Mouse (Mus musculus) common myeloid progenitor, adult 5-6 weeks (primary cell): Measurements from ENCODE around the gene Defb45. TPM values are rescaled to one million over a fixed set of nuclear protein-coding genes. Genes with fewer than 3 reads are reported as not detected.
A peak's percentile ranks its signal among the peaks of the same experiment; 100 is the strongest.

Experiments used
- ATAC-seq: replicated peaks from 2 replicates; pipeline ENCODE4 v1.8.0; 2016; ENCODE audit warnings: low read depth, mild to moderate bottlenecking, moderate TSS enrichment, inconsistent platforms; ENCODE audit not compliant: poor library complexity, severe bottlenecking
- total RNA-seq: library from RNA; stranded (forward); fragments of 200-1000, 187-1606 nt; gene quantifications from 2 replicates; pipeline ENCODE4 v1.2.3, GENCODE M21; 2017

Gene Defb45
- total RNA-seq, 1 experiment from 2014 or later, result not detected

DNA sequence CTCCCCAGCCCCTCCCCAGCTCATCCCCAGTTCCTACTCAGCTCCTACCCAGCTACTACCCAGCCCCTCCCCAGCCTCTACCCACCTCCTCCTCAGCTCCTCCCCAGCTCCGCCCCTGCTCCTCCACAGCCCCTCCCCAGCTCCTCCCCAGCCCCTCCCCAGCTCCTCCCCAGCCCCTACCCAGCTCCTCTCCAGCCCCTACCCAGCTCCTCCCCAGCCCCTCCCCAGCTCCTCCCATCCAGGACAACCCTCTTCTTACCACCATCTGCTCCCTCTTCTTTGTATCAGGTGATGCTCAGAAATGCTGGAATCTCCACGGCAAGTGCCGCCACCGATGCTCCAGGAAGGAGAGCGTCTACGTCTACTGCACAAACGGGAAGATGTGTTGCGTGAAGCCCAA, 13.0 kb upstream of the Defb45 start:
- no peak for ATAC-seq

DNA sequence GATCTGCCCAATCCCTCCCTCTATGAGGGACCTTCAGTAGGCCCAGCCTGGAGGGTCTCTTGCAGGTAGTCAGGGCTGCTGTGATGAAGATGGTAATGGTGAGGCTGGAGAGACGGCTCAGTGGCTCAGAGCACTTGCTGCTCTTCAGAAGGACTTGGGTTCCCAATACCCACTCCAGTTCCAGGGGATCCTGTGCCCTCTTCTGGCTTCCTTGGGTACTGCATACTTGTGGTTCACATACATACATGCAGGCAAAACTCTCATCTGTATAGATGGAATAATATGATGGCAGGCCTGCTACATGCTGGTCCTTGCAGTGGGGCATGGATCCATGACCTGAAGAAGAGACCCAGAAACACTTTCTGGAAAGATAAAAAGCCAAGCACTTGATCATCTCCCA, 9.5 kb upstream of the Defb45 start:
- ATAC-seq, result no peak

GRCm38 (mm10) chr2:152607746-152608145, 8.5 kb upstream of the Defb45 start:
- no peak for ATAC-seq

DNA sequence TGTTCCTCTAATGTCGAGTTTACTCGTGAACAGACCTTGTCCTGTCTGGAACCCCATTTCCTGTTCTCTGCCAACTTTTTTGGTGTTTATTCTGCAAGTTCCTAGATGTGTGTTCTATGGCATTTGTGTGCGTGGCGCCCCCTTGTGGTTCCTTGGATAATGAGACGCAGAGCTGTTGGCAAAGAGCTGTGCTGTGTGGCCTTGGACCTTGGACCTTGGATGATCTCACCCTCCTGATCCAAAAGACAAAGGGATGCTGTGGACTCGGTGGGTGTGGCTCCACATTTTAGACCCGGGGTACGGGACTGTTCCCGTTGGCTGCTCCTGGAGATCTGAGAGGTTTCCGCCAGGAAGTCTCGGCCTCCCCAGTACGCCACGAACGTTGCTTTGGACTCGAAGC, 4.9 kb upstream of the Defb45 start, which contains the start of gene Defb36:
TSS of gene Defb36 (plus strand) at position 271 of the 400 bp plus-strand sequence.
- ATAC-seq, result 0 out of 2 replicates have a peak, but pooled peaks have one; percentile 54

GRCm38 (mm10) chr2:152601275-152601960, 2.2 kb upstream of the Defb45 start:
- ATAC-seq, result 0 out of 2 replicates have a peak, but pooled peaks have one; percentile 8

DNA sequence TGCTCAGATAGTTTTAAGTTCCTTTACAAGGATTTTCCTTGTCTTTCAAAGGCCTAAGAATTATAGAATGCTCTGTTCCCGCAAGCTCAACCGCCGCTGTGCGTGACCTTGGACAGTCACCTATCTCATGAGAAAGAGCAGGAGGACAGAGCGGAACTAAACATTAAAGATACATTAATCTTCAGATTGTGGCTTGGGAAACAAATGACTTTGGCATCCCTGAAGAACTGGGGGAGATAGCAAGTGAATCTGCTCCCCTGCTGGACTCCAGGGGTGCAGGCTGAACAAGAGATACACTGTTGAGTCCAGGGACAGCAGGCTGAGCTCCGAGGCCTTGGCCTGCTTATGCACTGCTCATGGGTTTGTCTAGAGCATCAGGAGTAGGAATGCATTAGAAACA, 877 bp upstream of the Defb45 start:
- no peak for ATAC-seq

DNA sequence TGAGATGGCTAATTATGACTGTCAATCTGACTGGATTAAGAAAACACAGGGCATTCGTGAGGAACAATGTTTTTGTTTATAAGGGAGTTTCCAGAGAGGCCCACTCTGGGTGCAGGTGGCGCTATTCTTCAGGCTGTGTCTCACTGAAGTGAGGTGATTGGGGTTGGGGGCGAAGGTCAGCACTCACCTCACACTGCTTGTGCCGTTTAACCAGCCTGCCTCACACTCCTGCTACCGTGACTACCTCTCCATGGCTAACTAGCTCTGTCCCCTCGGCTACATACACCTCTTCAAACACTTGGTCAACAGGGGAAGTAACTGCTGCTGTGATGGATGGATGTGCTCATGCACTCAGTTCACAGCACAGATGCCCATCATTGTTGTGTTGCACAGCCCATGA, 10.2 kb downstream of the Defb45 start:
- ATAC-seq, result no peak

- ATAC-seq, result no peak
Measured at GRCm38 (mm10) chr2:152588450-152588849, 10.7 kb downstream of the Defb45 start.

GRCm38 (mm10) chr2:152586926-152587560, 12.2 kb downstream of the Defb45 start:
- peak; percentile 77 for ATAC-seq

- ATAC-seq, result no peak
Measured at GRCm38 (mm10) chr2:152580612-152581011, 18.6 kb downstream of the Defb45 start.

GRCm38 (mm10) chr2:152580107-152580506, 19.1 kb downstream of the Defb45 start, which contains the start of gene Defb19:
Gene Defb19 (minus strand): TSS chr2:152580312.
- no peak for ATAC-seq

DNA sequence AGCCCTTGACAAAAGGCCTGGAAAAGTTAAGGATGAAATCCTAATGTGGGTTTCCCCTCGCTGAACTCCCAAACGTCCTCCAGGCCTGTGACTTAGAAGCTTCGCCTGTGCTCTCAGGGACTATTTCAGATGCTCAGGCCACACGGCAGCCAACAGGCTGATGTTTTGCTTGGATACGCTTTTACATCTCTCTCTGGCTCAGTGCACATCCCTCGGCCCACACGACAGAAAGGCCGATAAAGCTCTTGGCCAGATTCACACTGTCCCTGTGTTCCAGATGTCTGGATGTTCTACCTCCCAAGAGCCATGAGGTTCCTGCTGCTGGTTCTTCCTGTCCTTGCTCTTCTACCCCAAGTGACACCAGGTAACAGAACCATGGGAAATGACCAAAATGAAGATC, 25.7 kb downstream of the Defb45 start:
- no peak for ATAC-seq

DNA sequence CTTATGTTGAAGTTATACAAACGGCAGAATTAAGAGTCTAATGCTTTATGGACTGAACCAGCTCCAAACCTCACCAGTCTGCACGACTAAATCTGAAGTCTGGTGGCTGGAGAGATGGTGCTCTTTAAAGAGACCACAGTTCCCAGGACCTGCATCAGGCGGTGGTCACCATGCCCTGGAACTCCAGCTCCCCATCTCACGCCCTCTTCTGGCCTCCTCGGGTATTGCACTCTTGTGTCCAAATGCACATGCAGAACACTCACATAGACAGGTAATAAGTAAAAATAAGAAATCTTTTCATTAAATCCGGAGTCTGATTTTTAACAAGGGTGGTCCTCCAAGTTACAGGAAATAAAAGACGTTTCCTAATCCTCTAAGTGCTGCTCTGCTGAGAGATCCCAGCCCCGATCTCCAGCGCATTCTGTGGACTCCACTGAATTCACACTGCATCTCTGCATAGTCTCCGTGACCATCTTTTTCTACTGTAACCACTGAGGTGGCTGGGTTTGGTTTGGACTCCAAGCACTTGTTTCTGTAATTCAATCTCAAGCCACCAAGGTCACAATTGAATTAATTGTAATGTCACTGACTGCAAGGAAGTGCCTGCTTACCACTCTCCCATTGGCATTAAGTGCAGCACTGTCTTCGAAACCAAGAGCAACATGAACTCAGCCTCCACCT, 26.9 kb downstream of the Defb45 start, which contains the start of gene Defb21:
TSS of gene Defb21 (plus strand) at position 631 of the 681 bp plus-strand sequence.
- no peak for ATAC-seq

DNA sequence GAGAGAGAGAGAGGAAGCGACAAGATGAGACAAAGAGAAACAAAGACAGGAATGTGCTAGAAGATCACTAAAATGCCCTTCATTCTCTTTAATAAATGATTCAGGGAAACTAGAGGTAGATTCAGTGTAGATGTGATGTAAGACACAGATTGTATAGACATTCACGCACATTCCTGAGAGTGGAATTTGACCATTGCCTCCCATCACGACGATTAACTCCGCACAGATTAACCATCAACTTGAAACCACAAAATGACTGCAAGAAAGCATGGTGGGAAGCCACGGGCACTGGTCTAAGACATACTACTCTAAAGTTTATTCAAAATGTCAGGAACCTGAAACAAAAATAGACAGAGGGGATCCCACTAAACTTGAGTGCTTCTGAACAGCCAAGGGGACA, 28.9 kb downstream of the Defb45 start:
- no peak for ATAC-seq

DNA sequence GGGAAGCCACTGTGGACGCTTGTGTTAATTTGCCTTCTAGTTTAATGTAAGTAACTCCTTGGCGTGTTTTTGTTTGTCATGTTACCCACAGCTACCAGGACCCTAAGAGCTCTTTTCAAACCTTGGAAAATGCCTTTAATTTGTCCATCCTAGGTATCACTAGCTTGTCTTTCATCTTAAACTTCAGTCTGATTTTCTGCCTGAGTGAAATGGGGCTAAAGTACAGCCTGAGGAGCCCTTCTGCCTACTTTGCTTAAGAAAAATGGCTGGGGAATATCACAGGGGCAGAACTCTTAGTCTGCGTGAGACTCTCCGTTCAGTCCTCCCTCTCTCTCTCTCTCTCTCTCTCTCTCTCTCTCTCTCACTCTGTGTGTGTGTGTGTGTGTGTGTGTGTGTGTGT, 29.3 kb downstream of the Defb45 start:
- ATAC-seq, result no peak

DNA sequence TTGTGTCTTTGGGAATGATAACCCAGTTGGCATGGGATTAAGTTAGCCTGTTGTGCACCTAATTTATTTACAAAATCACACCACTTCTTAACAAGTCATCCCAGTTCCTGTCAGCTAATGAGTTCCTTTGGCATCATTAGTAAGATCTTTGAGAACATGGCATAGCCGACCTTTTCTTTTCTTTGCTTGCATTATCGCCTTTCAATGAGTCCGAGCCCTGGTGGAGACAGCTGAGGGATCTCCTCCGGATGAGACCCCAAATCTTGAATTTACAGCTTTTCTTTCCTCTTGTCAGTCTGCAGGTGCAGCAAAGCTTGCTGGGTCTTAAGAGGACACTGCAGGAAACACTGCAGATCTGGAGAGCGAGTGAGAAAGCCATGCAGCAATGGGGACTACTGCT, 30.2 kb downstream of the Defb45 start, which contains the start of gene Gm17416:
TSS of gene Gm17416 (plus strand) at position 301 of the 400 bp plus-strand sequence.
- ATAC-seq, result no peak

- ATAC-seq, result peak; percentile 41; the same call in 1 of the 2 replicates
Measured at GRCm38 (mm10) chr2:152556655-152557054, 42.5 kb downstream of the Defb45 start.

- ATAC-seq, result peak; percentile 75
Measured at GRCm38 (mm10) chr2:152553774-152554423, 45.3 kb downstream of the Defb45 start.

- no peak for ATAC-seq
Measured at GRCm38 (mm10) chr2:152548124-152548523, 51.1 kb downstream of the Defb45 start.

DNA sequence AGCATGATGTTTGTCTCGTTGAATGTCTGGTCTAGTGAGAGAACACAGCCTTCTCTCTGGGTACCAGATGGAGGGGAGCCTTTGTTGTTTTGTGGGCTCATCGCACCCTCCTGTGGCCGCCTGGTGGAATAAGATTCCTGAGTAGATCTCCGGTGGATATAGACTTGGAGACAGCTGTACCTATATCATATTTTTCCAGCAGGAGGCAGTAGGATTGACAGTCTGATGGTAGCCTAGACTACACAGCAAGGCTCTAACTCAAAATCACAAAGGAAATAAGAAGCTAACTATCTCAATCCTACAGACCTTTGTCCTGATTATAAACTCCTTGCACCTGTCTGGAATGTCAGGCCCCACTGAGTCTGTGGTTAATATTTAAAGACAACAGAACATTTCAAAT, 54.5 kb downstream of the Defb45 start:
- ATAC-seq, result peak; percentile 76
